Mouse (Mus musculus) neural tube, embryonic 14.5 days (tissue): ENCODE data around the gene Fam71f1. TPM values are rescaled to one million over a fixed set of nuclear protein-coding genes. Genes with fewer than 3 reads are reported as not detected.

Experiments
- ATAC-seq: fragments of 200-750 bp; cut with Nextera tagmentation; 2 replicates; pipeline ENCODE4 v1.8.0; 2017; ENCODE audit warnings: low read depth, mild to moderate bottlenecking, moderate TSS enrichment, moderate library complexity
- H3K27ac ChIP-seq: fragments of 300-500 bp; sonication (generic); 2 replicates; pipeline ENCODE4 v1.5.1; 2014; ENCODE audit warnings: low read depth, mild to moderate bottlenecking, control low read depth, low read length, moderate library complexity, mixed read lengths
- H3K27me3 ChIP-seq: fragments of 300-500 bp; sonication (generic); 2 replicates; pipeline ENCODE4 v1.6.1; 2014; ENCODE audit warnings: low read length; ENCODE audit not compliant: control insufficient read depth, insufficient read depth
- H3K36me3 ChIP-seq: fragments of 300-500 bp; sonication (generic); 2 replicates; pipeline ENCODE4 v1.6.1; 2014; ENCODE audit warnings: low read length, mixed read lengths; ENCODE audit not compliant: control insufficient read depth, insufficient read depth
- H3K4me1 ChIP-seq: fragments of 300-500 bp; sonication (generic); 2 replicates; pipeline ENCODE4 v1.6.1; 2014; ENCODE audit warnings: low read length; ENCODE audit not compliant: control insufficient read depth, insufficient read depth
- H3K4me2 ChIP-seq: fragments of 300-500 bp; sonication (generic); 2 replicates; pipeline ENCODE4 v1.6.1; 2014; ENCODE audit warnings: mild to moderate bottlenecking, low read depth, low read length, control low read depth
- H3K4me3 ChIP-seq: fragments of 300-500 bp; sonication (generic); 2 replicates; pipeline ENCODE4 v1.5.1; 2014; ENCODE audit warnings: low read depth, low read length, control low read depth, mixed read lengths
- H3K9ac ChIP-seq: fragments of 300-500 bp; sonication (generic); replicated peaks from 2 replicates; pipeline ENCODE4 v1.6.1; 2014; ENCODE audit warnings: low read depth, mild to moderate bottlenecking, control low read depth, low read length, mixed read lengths
- H3K9me3 ChIP-seq: fragments of 300-500 bp; sonication (generic); 2 replicates; pipeline ENCODE4 v1.6.1; 2016; ENCODE audit warnings: low read length; ENCODE audit not compliant: control insufficient read depth
- WGBS: fragments of 180-500 bp; shearing (Covaris S2); extraction: QIAGEN DNeasy Blood & Tissue Kit; methylation state at CpG from one replicate; pipeline ENCODE4 v1.1.7; 2014; 5-methylcytosine and 5-hydroxymethylcytosine counted together
- polyA plus RNA-seq: library from polyadenylated mRNA; unstranded; fragments of >200 nt; fragmentation: Nextera tagmentation; extraction: Ambion mirVana; gene quantifications from 2 replicates; pipeline ENCODE4 v1.2.1, GENCODE M21; 2014

Gene Fam71f1
- polyA plus RNA-seq, 1 experiment from 2014 or later, result not detected

DNA sequence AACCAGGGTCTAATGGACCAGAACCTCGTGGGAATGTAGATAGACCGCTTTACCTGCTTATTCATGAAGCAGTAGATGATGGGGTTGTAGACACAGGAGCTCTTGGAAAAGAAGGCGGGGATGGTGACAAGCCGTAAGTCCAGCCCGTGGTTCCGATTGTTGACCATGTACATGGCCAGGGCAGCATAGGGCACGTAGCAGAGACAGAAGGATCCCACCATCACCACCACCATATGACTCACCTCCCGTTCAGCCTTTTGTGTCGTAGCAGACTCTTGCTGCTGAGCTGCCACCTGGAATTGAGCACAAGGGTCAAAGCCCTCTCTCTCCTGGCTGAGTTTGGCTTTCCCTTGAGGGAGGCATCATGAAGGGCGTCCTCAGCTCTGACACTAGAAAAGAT lies 59.7 kb downstream of the Fam71f1 start:
- Histone ChIP-seq H3K36me3 (peaks cover 6% of the 10 kb centered on the region), H3K9me3 (no peaks in the 10 kb centered on the region), H3K9ac (no peak overlapping the region), H3K4me3 (no peak overlapping the region), H3K4me1 (no peaks in the 10 kb centered on the region), H3K27me3 (no peaks in the 10 kb centered on the region), H3K4me2 (no peak overlapping the region), H3K27ac (no peak overlapping the region)
- ATAC-seq, result no peak
- WGBS, result 91% methylated on average over 10 of the region's 10 CpGs

DNA sequence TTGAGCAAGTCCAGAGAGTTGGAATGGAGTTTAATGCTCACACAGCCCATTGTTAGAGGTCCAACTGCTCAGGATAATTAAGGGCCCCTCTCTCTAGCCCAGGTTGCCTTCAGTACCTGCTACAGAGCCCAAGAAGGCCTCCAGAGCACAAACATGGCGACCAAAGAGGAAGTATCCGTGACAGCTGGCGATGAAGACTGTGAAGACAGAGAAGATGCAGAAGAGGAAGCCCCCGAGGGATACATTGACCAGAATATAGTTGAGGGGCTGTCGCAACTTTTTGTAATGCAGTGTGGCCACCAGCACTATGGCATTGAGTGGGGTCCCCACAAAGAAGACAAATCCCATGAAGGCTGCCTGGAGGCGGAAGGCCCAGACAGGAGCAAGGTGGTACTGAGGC lies 61.0 kb downstream of the Fam71f1 start:
- Histone ChIP-seq H3K9ac (no peak overlapping the region), H3K27ac (no peak overlapping the region), H3K36me3 (peaks cover 6% of the 10 kb centered on the region), H3K9me3 (no peaks in the 10 kb centered on the region), H3K4me1 (no peaks in the 10 kb centered on the region), H3K4me3 (no peak overlapping the region), H3K4me2 (no peak overlapping the region), H3K27me3 (no peaks in the 10 kb centered on the region)
- 93% methylated on average over 6 of the region's 6 CpGs for WGBS
- no peak for ATAC-seq

DNA sequence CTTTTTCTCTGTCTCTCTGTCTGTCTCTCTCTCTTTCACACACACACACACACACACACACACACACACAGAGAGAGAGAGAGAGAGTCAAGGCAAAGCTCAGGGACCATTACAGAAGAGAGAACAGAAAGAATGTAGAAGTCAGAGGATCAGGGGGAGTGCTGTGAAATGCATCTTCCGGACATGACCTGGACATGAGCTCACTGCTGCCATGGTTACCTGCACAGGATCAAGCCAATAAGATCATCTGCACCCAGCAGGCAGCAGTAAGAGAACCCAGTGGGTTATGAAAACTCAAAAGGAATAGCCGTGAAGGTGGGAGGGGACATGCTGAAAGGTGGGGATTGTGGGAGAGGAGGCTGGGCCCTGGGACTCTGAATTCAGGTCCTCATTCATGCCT lies 63.5 kb downstream of the Fam71f1 start:
- WGBS, result 64% methylated on average over 2 of the region's 2 CpGs
- Histone ChIP-seq H3K4me3 (no peak overlapping the region), H3K9me3 (no peaks in the 10 kb centered on the region), H3K27me3 (no peaks in the 10 kb centered on the region), H3K27ac (no peak overlapping the region), H3K4me2 (no peak overlapping the region), H3K36me3 (no peaks in the 10 kb centered on the region), H3K9ac (no peak overlapping the region), H3K4me1 (no peaks in the 10 kb centered on the region)
- ATAC-seq, result no peak

Other genes starting within 250 kb of the Fam71f1 start
- gene Rbm28, start 154.1 kb upstream of the Fam71f1 start, polyA plus RNA-seq, result 44.5 and 55.4 TPM in 2 replicates
- 8.9 and 14.7 TPM in 2 replicates for gene Prrt4, start 139.6 kb upstream of the Fam71f1 start, polyA plus RNA-seq
- 77.6 and 83.7 TPM in 2 replicates for gene Impdh1, start 102.8 kb upstream of the Fam71f1 start, polyA plus RNA-seq
- gene Hilpda, start 46.7 kb upstream of the Fam71f1 start, polyA plus RNA-seq, result 27.9 and 30.3 TPM in 2 replicates
- 0.44 and 0.64 TPM in 2 replicates for gene Fam71f2, start 39.5 kb upstream of the Fam71f1 start, polyA plus RNA-seq
- gene Calu, start 28.9 kb downstream of the Fam71f1 start, polyA plus RNA-seq, result 141 and 194 TPM in 2 replicates
- gene Opn1sw, start 69.3 kb downstream of the Fam71f1 start, polyA plus RNA-seq, result 0.37 and 1.6 TPM in 2 replicates
- 55.7 and 69.1 TPM in 2 replicates for gene Ccdc136, start 77.2 kb downstream of the Fam71f1 start, polyA plus RNA-seq
- gene Flnc, start 114.1 kb downstream of the Fam71f1 start, polyA plus RNA-seq, result 4.9 and 5.0 TPM in 2 replicates
- 281 and 350 TPM in 2 replicates for gene Atp6v1f, start 148.6 kb downstream of the Fam71f1 start, polyA plus RNA-seq
- 0.55 and 0.70 TPM in 2 replicates for gene Atp6v1fnb, start 152.3 kb downstream of the Fam71f1 start, polyA plus RNA-seq
- 15.1 and 20.6 TPM in 2 replicates for gene Kcp, start 188.8 kb downstream of the Fam71f1 start, polyA plus RNA-seq
- 0.95 and 2.3 TPM in 2 replicates for gene Irf5, start 207.5 kb downstream of the Fam71f1 start, polyA plus RNA-seq